Mouse (Mus musculus) layer of hippocampus, postnatal 14 days (tissue): ENCODE measurements around the gene Olfr945. TPM values are rescaled to one million over a fixed set of nuclear protein-coding genes. Genes with fewer than 3 reads are reported as not detected.

Experiments used
- DNase-seq, 2 experiments: peaks; one replicate each; pipeline ENCODE4 v3.0.0; 2021 to 2022; ENCODE audit warnings: low spot score in 2 of 2, mixed read lengths in 1 of 2
- long read RNA-seq, 2 experiments: library from polyadenylated mRNA; stranded (forward); transcript quantifications; one replicate each; pipeline ENCODE4 v2.0.0; 2021
- total RNA-seq, 2 experiments: library from RNA; stranded (reverse); gene quantifications; 2 replicates each; pipeline ENCODE4 v1.2.3; 2021

Gene Olfr945
- total RNA-seq = not detected
- long read RNA-seq, experiment 1 = 0 reads
- long read RNA-seq, experiment 2 = 0 reads

DNA sequence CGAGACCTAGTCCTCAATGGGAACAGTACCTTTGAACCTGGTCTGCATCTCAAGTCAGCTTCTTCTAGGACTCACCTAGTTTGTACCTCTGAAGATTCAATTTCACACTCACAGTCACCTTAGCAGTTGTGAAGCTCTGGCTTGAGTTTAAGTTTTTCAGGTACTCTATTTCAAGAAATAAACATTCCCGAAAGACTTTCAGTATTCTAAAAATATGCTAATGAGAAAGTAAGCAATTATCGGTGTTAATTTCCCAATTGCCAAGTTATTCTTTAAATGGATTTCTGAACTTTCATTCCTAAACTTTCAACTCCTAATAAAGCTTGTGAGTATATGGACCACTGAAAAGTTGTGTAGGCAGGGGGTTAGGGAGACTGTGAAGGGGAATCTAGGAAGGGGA lies at the start of gene Olfr945:
Gene Olfr945 (minus strand): TSS at position 101 of the 400 bp plus-strand sequence.
- no peak for DNase-seq

DNA sequence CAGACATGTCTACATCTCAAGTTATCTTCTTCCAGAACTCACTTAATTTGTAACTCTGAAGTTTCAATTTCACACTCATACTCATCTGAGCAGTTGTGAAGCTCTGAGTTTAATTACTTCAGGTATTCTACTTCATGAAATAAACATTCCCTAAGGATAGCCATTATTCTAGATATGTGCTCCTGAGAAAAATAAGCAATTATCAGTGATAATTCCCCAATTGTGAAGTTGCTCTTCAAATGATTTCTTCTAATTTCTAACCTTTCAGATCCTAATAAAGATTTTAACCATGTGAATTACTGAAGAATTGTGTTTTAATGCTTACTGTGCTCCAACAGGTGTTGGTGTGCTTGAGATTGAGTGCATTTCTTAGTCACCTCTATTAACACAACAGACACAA lies 49.3 kb upstream of the Olfr945 start, which contains the start of gene Olfr948:
Gene Olfr948 (minus strand): TSS at position 101 of the 400 bp plus-strand sequence.
- no peak for DNase-seq

DNA sequence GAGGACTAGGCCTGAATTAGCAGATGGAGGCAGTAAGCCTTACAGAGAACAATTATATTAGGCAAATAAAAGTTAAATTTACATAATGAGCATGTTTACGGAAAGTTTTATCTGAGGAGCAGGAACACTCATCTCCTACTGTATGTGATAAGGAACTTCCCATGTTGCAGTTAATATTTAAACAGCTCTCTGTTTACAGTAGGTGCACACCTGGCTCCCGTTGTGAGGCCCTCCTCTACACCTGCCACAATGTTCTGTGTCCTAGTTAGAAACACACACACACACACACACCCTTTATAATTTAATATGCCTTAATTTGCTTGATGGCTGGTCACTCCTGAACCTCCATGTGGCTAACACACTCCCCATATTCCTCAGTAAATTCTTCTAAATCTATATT lies 10.5 kb upstream of the Olfr945 start:
- DNase-seq = no peak

DNA sequence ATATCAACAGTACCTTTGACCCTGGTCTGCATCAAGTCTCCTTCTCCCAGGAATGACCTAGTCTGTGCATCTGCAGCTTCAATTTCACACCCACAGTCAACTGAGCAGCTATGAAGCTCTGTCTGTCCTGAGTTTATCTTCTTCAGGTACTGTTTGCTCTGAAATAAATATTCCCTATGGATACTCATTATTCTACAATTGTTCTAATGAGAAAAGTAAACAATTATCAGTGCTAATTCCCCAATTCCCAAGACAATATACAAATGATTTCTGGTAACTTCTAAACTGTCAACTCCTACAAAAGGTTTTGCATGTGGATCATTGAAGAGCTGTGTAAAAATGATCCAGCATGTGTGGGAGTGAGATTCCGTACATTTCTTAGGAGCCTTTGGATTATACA lies 26.7 kb downstream of the Olfr945 start, which contains the start of gene Olfr1537:
Gene Olfr1537 (minus strand): TSS at position 101 of the 400 bp plus-strand sequence.
- DNase-seq = no peak

Other genes with a start within 250 kb of the Olfr945 start
- gene Olfr937, start 211.9 kb downstream of the Olfr945 start, total RNA-seq = not detected
- not detected for gene Olfr938, start 197.9 kb downstream of the Olfr945 start, total RNA-seq
- not detected for gene Olfr27, start 148.7 kb downstream of the Olfr945 start, total RNA-seq
- gene Olfr943, start 110.5 kb downstream of the Olfr945 start, total RNA-seq = not detected
- not detected for gene Olfr944, start 74.9 kb downstream of the Olfr945 start, total RNA-seq
- gene Olfr1537, start 26.8 kb downstream of the Olfr945 start, total RNA-seq = not detected
- not detected for gene Olfr948, start 49.2 kb upstream of the Olfr945 start, total RNA-seq
- not detected for gene Olfr951, start 110.6 kb upstream of the Olfr945 start, total RNA-seq
- gene Olfr952, start 150.3 kb upstream of the Olfr945 start, total RNA-seq = not detected
- gene Olfr954, start 179.9 kb upstream of the Olfr945 start, total RNA-seq = not detected
- not detected for gene Olfr955, start 195.1 kb upstream of the Olfr945 start, total RNA-seq
- not detected for gene Olfr44, start 217.2 kb upstream of the Olfr945 start, total RNA-seq
- gene Olfr957, start 239.0 kb upstream of the Olfr945 start, total RNA-seq = not detected